In the genomic region with DNA sequence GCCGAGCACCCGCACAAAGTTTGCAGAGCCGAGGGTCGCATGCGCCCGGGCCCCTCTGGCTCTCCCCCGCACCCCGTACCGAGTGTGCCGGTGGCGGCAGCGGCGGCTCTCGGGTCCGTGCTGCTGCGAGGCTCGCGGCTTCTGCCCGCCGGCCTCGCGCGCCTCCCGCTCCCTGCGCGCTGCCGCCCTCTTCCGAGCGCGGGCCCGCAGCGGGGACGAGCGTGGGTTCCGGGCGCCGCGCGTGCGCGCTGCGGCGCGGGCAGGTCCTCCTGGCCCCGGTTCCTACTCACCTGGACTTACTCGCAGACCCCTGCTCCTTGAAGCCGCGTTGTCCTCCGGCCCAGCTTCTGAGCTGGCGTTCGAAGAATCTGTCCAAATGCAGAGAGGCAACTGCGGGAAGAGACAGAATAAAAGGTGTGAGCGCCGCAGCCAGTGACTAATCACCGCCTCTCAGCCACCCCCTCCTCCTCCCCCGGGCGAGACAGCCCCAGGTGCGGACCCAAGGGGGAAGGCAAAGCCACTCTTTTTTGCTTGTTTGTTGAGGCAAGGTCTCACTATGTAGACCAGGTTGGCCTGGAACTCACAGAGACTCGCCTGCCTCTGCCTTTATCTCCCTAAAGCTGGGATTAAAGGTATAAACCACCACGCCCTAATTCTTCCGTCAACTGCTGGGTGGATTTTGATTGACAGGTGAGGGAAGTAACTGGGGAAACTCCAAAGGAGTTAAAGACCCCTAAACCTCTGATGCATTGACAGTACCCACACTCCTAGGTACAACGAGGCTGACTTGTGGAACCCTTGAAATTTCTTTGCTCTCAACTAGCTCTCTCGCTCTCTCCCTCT, we compare ENCODE assay signal across 8 mouse cellular contexts. TPM values are rescaled to one million over a fixed set of nuclear protein-coding genes. Genes with fewer than 3 reads are reported as not detected.
DNase-seq lines count a peak whose midpoint lies in the region; ATAC-seq and TF ChIP-seq lines count a peak whose summit lies in the region.

No protein-coding gene starts in this region.

- H3K4me2 ChIP-seq in kidney, embryonic 14.5 days (replicated peaks; ENCODE audit: low read depth, low read length): peak overlapping the region; percentile 95
- H3K4me2 ChIP-seq in lung, embryonic 14.5 days: peak overlapping the region; percentile 88

- peaks cover 44% of the 10 kb centered on the region for H3K4me1 ChIP-seq in heart, embryonic 10.5 days
- H3K4me1 ChIP-seq in kidney, embryonic 14.5 days (ENCODE audit: control insufficient read depth, insufficient read depth, low read length): peaks cover 25% of the 10 kb centered on the region
- H3K4me1 ChIP-seq in lung, embryonic 14.5 days (ENCODE audit: insufficient read depth): 0 out of 2 replicates have a peak, but pooled peaks cover 9% of the 10 kb centered on the region

- TF ChIP-seq CTCF in lung, embryonic 14.5 days (IDR thresholded peaks at IDR 0.05; ENCODE audit: low read depth): no peak

- peaks cover 46% of the 10 kb centered on the region for H3K27me3 ChIP-seq in heart, embryonic 10.5 days (ENCODE audit: insufficient read depth, poor library complexity, severe bottlenecking)
- H3K27me3 ChIP-seq in kidney, embryonic 14.5 days (ENCODE audit: control insufficient read depth, insufficient read depth, low read length): peaks cover 9% of the 10 kb centered on the region
- peaks cover 27% of the 10 kb centered on the region for H3K27me3 ChIP-seq in lung, embryonic 14.5 days (ENCODE audit: insufficient read depth, low read length)

- H3K9ac ChIP-seq in kidney, embryonic 14.5 days (ENCODE audit: low read depth, low read length): peak overlapping the region; percentile 72
- peak overlapping the region; percentile 71 for H3K9ac ChIP-seq in lung, embryonic 14.5 days

- peak overlapping the region; percentile 82 for H3K27ac ChIP-seq in heart, embryonic 10.5 days
- peak overlapping the region; percentile 30; the same call in 1 of the 2 replicates for H3K27ac ChIP-seq in kidney, embryonic 14.5 days (ENCODE audit: low read depth, low read length)
- H3K27ac ChIP-seq in lung, embryonic 14.5 days (ENCODE audit: low read depth): peak overlapping the region; percentile 48; the same call in 1 of the 2 replicates

- H3K9me3 ChIP-seq in heart, embryonic 10.5 days: no peaks in the 10 kb centered on the region
- no peaks in the 10 kb centered on the region for H3K9me3 ChIP-seq in kidney, embryonic 14.5 days (ENCODE audit: control insufficient read depth, low read length)
- H3K9me3 ChIP-seq in lung, embryonic 14.5 days (ENCODE audit: low read depth, low read length): no peaks in the 10 kb centered on the region

- peak; percentile 81 for DNase-seq in CD4-positive helper T cell, adult 2 months (ENCODE audit: low read depth, low spot score)
- DNase-seq in T-cell, adult 2 months (ENCODE audit: low spot score): peak; percentile 39
- DNase-seq in embryo, embryonic 10.5 days (ENCODE audit: low spot score): peak; percentile 69
- DNase-seq in heart, embryonic 10.5 days (ENCODE audit: low spot score): no peak
- DNase-seq in lung, embryonic 14.5 days: peak; percentile 80
- DNase-seq in retina, adult 2 months (ENCODE audit: low read depth, low spot score): peak; percentile 66
- DNase-seq in urinary bladder, postnatal 14 days (ENCODE audit: low spot score): peak; percentile 50

- peak overlapping the region; percentile 79 for H3K4me3 ChIP-seq in heart, embryonic 10.5 days
- peak overlapping the region; percentile 72 for H3K4me3 ChIP-seq in kidney, embryonic 14.5 days (ENCODE audit: low read length)
- H3K4me3 ChIP-seq in lung, embryonic 14.5 days (ENCODE audit: low read depth, low read length): peak overlapping the region; percentile 67

- no peaks in the 10 kb centered on the region for H3K36me3 ChIP-seq in heart, embryonic 10.5 days
- no peaks in the 10 kb centered on the region for H3K36me3 ChIP-seq in kidney, embryonic 14.5 days (ENCODE audit: control insufficient read depth, insufficient read depth, low read length)
- no peaks in the 10 kb centered on the region for H3K36me3 ChIP-seq in lung, embryonic 14.5 days (ENCODE audit: insufficient read depth)

- 1% methylated on average over 63 of the region's 63 CpGs for WGBS in heart, embryonic 10.5 days
- 2% methylated on average over 55 of the region's 63 CpGs for whole genome bisulfite sequencing in kidney, embryonic 14.5 days
- WGBS in lung, embryonic 14.5 days: 2% methylated on average over 63 of the region's 63 CpGs

- ATAC-seq in kidney, embryonic 14.5 days (ENCODE audit: low FRiP score, low TSS enrichment): peak; percentile 29; the same call in 1 of the 2 replicates
- peak; percentile 75 for ATAC-seq in lung, embryonic 14.5 days (ENCODE audit: insufficient read depth)

RNA-seq across cellular contexts. Expression of a gene that starts 0.6 kb away (rescaled TPM):
- polyA plus RNA-seq in heart, embryonic 10.5 days (2016; fragmentation: Nextera tagmentation; extraction: Ambion mirVana): 6.0 and 6.9 TPM in 2 replicates
- 19.8 and 21.4 TPM in 2 replicates for polyA plus RNA-seq in kidney, embryonic 14.5 days (2014; fragmentation: Nextera tagmentation; extraction: Ambion mirVana)
- polyA plus RNA-seq in lung, embryonic 14.5 days (2014; fragmentation: Nextera tagmentation; extraction: Ambion mirVana): 15.7 and 17.7 TPM in 2 replicates

Comparison
In these comparisons a context has a peak if more than half of its experiments do, and no peak if none do; other contexts are left out.
1. H3K27ac ChIP-seq: peak in every context shown above with its lines; median percentile 82 in heart, embryonic 10.5 days; 48 in lung, embryonic 14.5 days; 30 in kidney, embryonic 14.5 days.